Mouse (Mus musculus) forebrain, embryonic 13.5 days (tissue): ENCODE measurements around the gene Olfr1281. TPM values are rescaled to one million over a fixed set of nuclear protein-coding genes. Genes with fewer than 3 reads are reported as not detected.
"Not testable (repeated sequence)": the region's sequence is repeated elsewhere in the genome, so short reads cannot be mapped to it uniquely, and the experiment has no call there.

ENCODE experiments used
- ATAC-seq: fragments of 200-750 bp; cut with Nextera tagmentation; 2 replicates; pipeline ENCODE4 v1.8.0; 2017
- H3K27ac ChIP-seq: fragments of 300-500 bp; sonication (generic); 2 replicates; pipeline ENCODE4 v1.5.1; 2015; ENCODE audit warnings: inconsistent platforms, mild to moderate bottlenecking, moderate library complexity
- H3K27me3 ChIP-seq: fragments of 300-500 bp; sonication (generic); 2 replicates; pipeline ENCODE4 v1.6.1; 2015; ENCODE audit warnings: mild to moderate bottlenecking, inconsistent platforms
- H3K36me3 ChIP-seq: fragments of 300-500 bp; sonication (generic); 2 replicates; pipeline ENCODE4 v1.6.1; 2015; ENCODE audit warnings: mild to moderate bottlenecking, inconsistent platforms; ENCODE audit not compliant: poor library complexity, severe bottlenecking
- H3K4me1 ChIP-seq: fragments of 300-500 bp; sonication (generic); 2 replicates; pipeline ENCODE4 v1.6.1; 2015; ENCODE audit warnings: inconsistent platforms
- H3K4me2 ChIP-seq: fragments of 300-500 bp; sonication (generic); 2 replicates; pipeline ENCODE4 v1.6.1; 2015; ENCODE audit warnings: inconsistent platforms, mild to moderate bottlenecking, moderate library complexity
- H3K4me3 ChIP-seq: fragments of 300-500 bp; sonication (generic); 2 replicates; pipeline ENCODE4 v1.5.1; 2015; ENCODE audit warnings: mild to moderate bottlenecking, inconsistent platforms
- H3K9ac ChIP-seq: fragments of 300-500 bp; sonication (generic); 2 replicates; pipeline ENCODE4 v1.6.1; 2015; ENCODE audit warnings: mild to moderate bottlenecking, inconsistent platforms
- H3K9me3 ChIP-seq: fragments of 300-500 bp; sonication (generic); replicated peaks from 2 replicates; pipeline ENCODE4 v1.6.1; 2016; ENCODE audit warnings: inconsistent platforms
- WGBS: fragments of 180-500 bp; shearing (Covaris S2); methylation state at CpG from one replicate; pipeline ENCODE4 v1.1.7; 2015; 5-methylcytosine and 5-hydroxymethylcytosine counted together
- polyA plus RNA-seq: library from polyadenylated mRNA; unstranded; fragments of >200 nt; fragmentation: Nextera tagmentation; extraction: Ambion mirVana; gene quantifications from 2 replicates; pipeline ENCODE4 v1.2.1, GENCODE M21; 2015

The Olfr1281 gene
- not detected in 2 replicates for polyA plus RNA-seq

- Histone ChIP-seq H3K27me3 (no peaks in the 10 kb centered on the region), H3K27ac (no peak within 1 kb of the TSS), H3K36me3 (no peaks in the 10 kb centered on the region), H3K4me1 (no peaks in the 10 kb centered on the region), H3K4me2 (no peak within 1 kb of the TSS), H3K4me3 (no peak within 1 kb of the TSS), H3K9me3 (no peaks in the 10 kb centered on the region), H3K9ac (no peak within 1 kb of the TSS)
- 90% methylated on average over 2 of the region's 2 CpGs for WGBS
- no peak for ATAC-seq
These were observed at the start of gene Olfr1281 for GRCm38 (mm10) chr2:111326220-111326619. TSS of gene Olfr1281 (plus strand) at chr2:111326520.

- no peak for ATAC-seq
- H3K4me3 ChIP-seq, result no peak within 1 kb of the TSS
These were observed 36.5 kb upstream of the Olfr1281 start, which contains the start of gene Olfr1278 for GRCm38 (mm10) chr2:111289836-111290235. TSS of gene Olfr1278 (plus strand) at chr2:111290136.

GRCm38 (mm10) chr2:111298541-111298940, 27.8 kb upstream of the Olfr1281 start:
- Histone ChIP-seq H3K4me2 (no peak overlapping the region), H3K27me3 (no peaks in the 10 kb centered on the region), H3K4me3 (no peak overlapping the region), H3K4me1 (no peaks in the 10 kb centered on the region), H3K36me3 (no peaks in the 10 kb centered on the region), H3K9ac (no peak overlapping the region), H3K9me3 (no peaks in the 10 kb centered on the region), H3K27ac (no peak overlapping the region)
- no peak for ATAC-seq

More at GRCm38 (mm10) chr2:111289836-111290235, 36.5 kb upstream of the Olfr1281 start, which contains the start of gene Olfr1278:
- Histone ChIP-seq H3K27ac (no peak within 1 kb of the TSS), H3K27me3 (no peaks in the 10 kb centered on the region), H3K4me1 (no peaks in the 10 kb centered on the region), H3K36me3 (no peaks in the 10 kb centered on the region), H3K9ac (no peak within 1 kb of the TSS), H3K4me2 (no peak within 1 kb of the TSS), H3K9me3 (no peaks in the 10 kb centered on the region)

- Histone ChIP-seq H3K9me3 (no peaks in the 10 kb centered on the region), H3K9ac (no peak within 1 kb of the TSS), H3K4me1 (no peaks in the 10 kb centered on the region), H3K27ac (no peak within 1 kb of the TSS), H3K4me2 (no peak within 1 kb of the TSS), H3K27me3 (no peaks in the 10 kb centered on the region), H3K4me3 (no peak within 1 kb of the TSS), H3K36me3 (no peaks in the 10 kb centered on the region)
- no peak for ATAC-seq
These were observed 25.9 kb upstream of the Olfr1281 start, which contains the start of gene Olfr1279 for GRCm38 (mm10) chr2:111300374-111300773. TSS of gene Olfr1279 (plus strand) at chr2:111300635.

GRCm38 (mm10) chr2:111313717-111314116, 12.6 kb upstream of the Olfr1281 start, which contains the start of gene Olfr1280:
TSS of gene Olfr1280 (plus strand) at chr2:111314017.
- Histone ChIP-seq H3K4me2 (no peak within 1 kb of the TSS), H3K27ac (no peak within 1 kb of the TSS), H3K4me3 (no peak within 1 kb of the TSS), H3K9ac (no peak within 1 kb of the TSS), H3K36me3 (no peaks in the 10 kb centered on the region), H3K9me3 (no peaks in the 10 kb centered on the region), H3K27me3 (no peaks in the 10 kb centered on the region), H3K4me1 (no peaks in the 10 kb centered on the region)
- no peak for ATAC-seq

- not testable (repeated sequence) for H3K27ac ChIP-seq, H3K27me3 ChIP-seq, H3K4me2 ChIP-seq, H3K9ac ChIP-seq, ATAC-seq, H3K36me3 ChIP-seq, H3K4me3 ChIP-seq, H3K9me3 ChIP-seq, H3K4me1 ChIP-seq
- 88% methylated on average over 5 of the region's 5 CpGs for WGBS
These were observed 7.4 kb downstream of the Olfr1281 start for GRCm38 (mm10) chr2:111333721-111334120.

- Histone ChIP-seq H3K27ac (no peak within 1 kb of the TSS), H3K36me3 (no peaks in the 10 kb centered on the region), H3K9ac (no peak within 1 kb of the TSS), H3K9me3 (no peaks in the 10 kb centered on the region), H3K27me3 (no peaks in the 10 kb centered on the region), H3K4me1 (no peaks in the 10 kb centered on the region), H3K4me3 (no peak within 1 kb of the TSS), H3K4me2 (no peak within 1 kb of the TSS)
- no peak for ATAC-seq
- WGBS, result 90% methylated on average over 2 of the region's 2 CpGs
These were observed 9.7 kb downstream of the Olfr1281 start, which contains the start of gene Olfr1282 for GRCm38 (mm10) chr2:111335976-111336375. TSS of gene Olfr1282 (minus strand) at chr2:111336076.

GRCm38 (mm10) chr2:111366490-111366889, 40.2 kb downstream of the Olfr1281 start, which contains the start of gene Olfr1283:
TSS of gene Olfr1283 (plus strand) at chr2:111366790.
- no peaks in the 10 kb centered on the region for H3K27me3 ChIP-seq
- H3K36me3 ChIP-seq, result no peaks in the 10 kb centered on the region
- no peak within 1 kb of the TSS for H3K4me3 ChIP-seq
- no peak within 1 kb of the TSS for H3K9ac ChIP-seq
- H3K27ac ChIP-seq, result no peak within 1 kb of the TSS
- WGBS, result 76% methylated on average over 2 of the region's 2 CpGs
- no peaks in the 10 kb centered on the region for H3K4me1 ChIP-seq
- no peak for ATAC-seq
- H3K4me2 ChIP-seq, result no peak within 1 kb of the TSS
- H3K9me3 ChIP-seq, result no peaks in the 10 kb centered on the region

GRCm38 (mm10) chr2:111375222-111375621, 48.9 kb downstream of the Olfr1281 start, which contains the start of gene Olfr1284:
TSS of gene Olfr1284 (plus strand) at chr2:111375522.
- H3K9ac ChIP-seq, result no peak within 1 kb of the TSS
- no peak for ATAC-seq
- no peak within 1 kb of the TSS for H3K27ac ChIP-seq
- H3K9me3 ChIP-seq, result no peaks in the 10 kb centered on the region
- no peak within 1 kb of the TSS for H3K4me3 ChIP-seq
- no peaks in the 10 kb centered on the region for H3K27me3 ChIP-seq
- WGBS, result 95% methylated on average over 1 of the region's 1 CpGs
- no peaks in the 10 kb centered on the region for H3K4me1 ChIP-seq
- no peaks in the 10 kb centered on the region for H3K36me3 ChIP-seq
- H3K4me2 ChIP-seq, result no peak within 1 kb of the TSS

Other genes starting within 250 kb of the Olfr1281 start
- gene Gm13941, start 220.5 kb upstream of the Olfr1281 start, polyA plus RNA-seq, result not detected in 2 replicates
- gene Gm15130, start 173.6 kb upstream of the Olfr1281 start, polyA plus RNA-seq, result not detected in 2 replicates
- not detected in 2 replicates for gene 4930430A15Rik, start 96.9 kb upstream of the Olfr1281 start, polyA plus RNA-seq
- gene Olfr1275, start 91.2 kb upstream of the Olfr1281 start, polyA plus RNA-seq, result not detected in 2 replicates
- not detected in 2 replicates for gene Olfr1276, start 72.0 kb upstream of the Olfr1281 start, polyA plus RNA-seq
- gene Olfr1277, start 52.4 kb upstream of the Olfr1281 start, polyA plus RNA-seq, result not detected in 2 replicates
- gene Olfr1278, start 36.4 kb upstream of the Olfr1281 start, polyA plus RNA-seq, result not detected in 2 replicates
- not detected in 2 replicates for gene Olfr1279, start 25.9 kb upstream of the Olfr1281 start, polyA plus RNA-seq
- gene Olfr1280, start 12.5 kb upstream of the Olfr1281 start, polyA plus RNA-seq, result not detected in 2 replicates
- gene Olfr1282, start 9.6 kb downstream of the Olfr1281 start, polyA plus RNA-seq, result not detected in 2 replicates
- gene Olfr1283, start 40.3 kb downstream of the Olfr1281 start, polyA plus RNA-seq, result not detected in 2 replicates
- gene Olfr1284, start 49.0 kb downstream of the Olfr1281 start, polyA plus RNA-seq, result not detected in 2 replicates
- gene Olfr1286, start 96.6 kb downstream of the Olfr1281 start, polyA plus RNA-seq, result not detected in 2 replicates
- not detected in 2 replicates for gene Olfr1287, start 122.6 kb downstream of the Olfr1281 start, polyA plus RNA-seq
- not detected in 2 replicates for gene Olfr1288, start 147.6 kb downstream of the Olfr1281 start, polyA plus RNA-seq
- not detected in 2 replicates for gene Olfr1289, start 154.3 kb downstream of the Olfr1281 start, polyA plus RNA-seq
- gene Olfr1290, start 167.3 kb downstream of the Olfr1281 start, polyA plus RNA-seq, result not detected in 2 replicates
- gene Olfr1291-ps1, start 170.7 kb downstream of the Olfr1281 start, polyA plus RNA-seq, result not detected in 2 replicates
- gene Olfr1293-ps, start 198.7 kb downstream of the Olfr1281 start, polyA plus RNA-seq, result not detected in 2 replicates
- gene Olfr1294, start 213.8 kb downstream of the Olfr1281 start, polyA plus RNA-seq, result not detected in 2 replicates
- not detected in 2 replicates for gene Olfr1295, start 243.2 kb downstream of the Olfr1281 start, polyA plus RNA-seq